Mouse (Mus musculus) adrenal gland, postnatal 25 days (tissue): Measurements from ENCODE around the gene Tmem222. TPM values are rescaled to one million over a fixed set of nuclear protein-coding genes. Genes with fewer than 3 reads are reported as not detected.

Source experiments
- total RNA-seq: library from RNA; stranded (reverse); gene quantifications from 2 replicates; pipeline ENCODE4 v1.2.3, GENCODE M21; 2021

The Tmem222 gene
- total RNA-seq, 1 experiment from 2014 or later, result 73.3 TPM

Other genes with a start within 250 kb of the Tmem222 start
- gene Wasf2, start 147.3 kb downstream of the Tmem222 start, total RNA-seq, result 107 and 137 TPM in 2 replicates
- gene Cd164l2, start 65.7 kb downstream of the Tmem222 start, total RNA-seq, result 1.4 and 1.5 TPM in 2 replicates
- gene Gpr3, start 65.3 kb downstream of the Tmem222 start, total RNA-seq, result not detected in 2 replicates
- 15.7 and 20.1 TPM in 2 replicates for gene Map3k6, start 37.0 kb downstream of the Tmem222 start, total RNA-seq
- gene Sytl1, start 14.7 kb downstream of the Tmem222 start, total RNA-seq, result 1.9 and 2.0 TPM in 2 replicates
- 46.7 and 60.7 TPM in 2 replicates for gene Wdtc1, start 75.7 kb upstream of the Tmem222 start, total RNA-seq
- gene Slc9a1, start 91.9 kb upstream of the Tmem222 start, total RNA-seq, result 70.4 and 70.7 TPM in 2 replicates
- gene Tent5b, start 202.3 kb upstream of the Tmem222 start, total RNA-seq, result 0.76 and 1.2 TPM in 2 replicates
- gene Trnp1, start 220.8 kb upstream of the Tmem222 start, total RNA-seq, result 4.6 and 4.9 TPM in 2 replicates
- gene Kdf1, start 241.2 kb upstream of the Tmem222 start, total RNA-seq, result 2.8 and 5.1 TPM in 2 replicates